Mouse (Mus musculus): Measurements from ENCODE around the gene Tuba1c. TPM values are rescaled to one million over a fixed set of nuclear protein-coding genes. Genes with fewer than 3 reads are reported as not detected.

Gene Tuba1c
- polyA plus RNA-seq, 1 experiment from 2014 or later: 150 TPM

- no peaks in the 10 kb centered on the region for H3K36me3 ChIP-seq
- H3K9ac ChIP-seq: peak overlapping the region; percentile 56
- peak overlapping the region; percentile 20; the same call in 1 of the 2 replicates for H3K4me3 ChIP-seq
- H3K4me2 ChIP-seq: peak overlapping the region; percentile 51
- 49% methylated on average over 8 of the region's 8 CpGs for WGBS
- H3K9me3 ChIP-seq: peaks cover 4% of the 10 kb centered on the region; the same call in 1 of the 2 replicates
- H3K27ac ChIP-seq (replicated peaks): 0 out of 2 replicates have a peak overlapping the region, but pooled peaks have one; percentile 15
- H3K4me1 ChIP-seq: peaks cover 15% of the 10 kb centered on the region
- ATAC-seq (ENCODE audit: extremely low read depth, insufficient number of reproducible peaks, low FRiP score, low TSS enrichment): no peak
- 0 out of 2 replicates have a peak, but pooled peaks cover 4% of the 10 kb centered on the region for H3K27me3 ChIP-seq (replicated peaks)
These were observed 10.3 kb upstream of the Tuba1c start for GRCm38 (mm10) chr15:99019436-99019835.

GRCm38 (mm10) chr15:99020171-99020570 lies 9.5 kb upstream of the Tuba1c start:
- 88% methylated on average over 4 of the region's 4 CpGs for WGBS
- Histone ChIP-seq H3K36me3 (no peaks in the 10 kb centered on the region), H3K4me1 (peaks cover 14% of the 10 kb centered on the region), H3K4me2 (no peak overlapping the region), H3K27ac (replicated peaks) (no peak overlapping the region), H3K9me3 (peaks cover 4% of the 10 kb centered on the region; the same call in 1 of the 2 replicates), H3K27me3 (replicated peaks) (0 out of 2 replicates have a peak, but pooled peaks cover 4% of the 10 kb centered on the region), H3K4me3 (no peak overlapping the region), H3K9ac (no peak overlapping the region)
- no peak for ATAC-seq (ENCODE audit: extremely low read depth, insufficient number of reproducible peaks, low FRiP score, low TSS enrichment)

GRCm38 (mm10) chr15:99021255-99021654 lies 8.4 kb upstream of the Tuba1c start:
- WGBS: 94% methylated on average over 7 of the region's 7 CpGs
- H3K9ac ChIP-seq: no peak overlapping the region

GRCm38 (mm10) chr15:99024668-99025314 lies 4.9 kb upstream of the Tuba1c start:
- peaks cover 4% of the 10 kb centered on the region; the same call in 1 of the 2 replicates for H3K9me3 ChIP-seq
- no peak overlapping the region for H3K9ac ChIP-seq
- WGBS: 22% methylated on average over 7 of the region's 8 CpGs
- H3K27me3 ChIP-seq (replicated peaks): no peaks in the 10 kb centered on the region
- H3K4me3 ChIP-seq: no peak overlapping the region
- peaks cover 13% of the 10 kb centered on the region for H3K4me1 ChIP-seq
- no peak for ATAC-seq (ENCODE audit: extremely low read depth, insufficient number of reproducible peaks, low FRiP score, low TSS enrichment)
- H3K27ac ChIP-seq (replicated peaks): no peak overlapping the region
- no peaks in the 10 kb centered on the region for H3K36me3 ChIP-seq
- H3K4me2 ChIP-seq: no peak overlapping the region

More at GRCm38 (mm10) chr15:99021255-99021654, 8.4 kb upstream of the Tuba1c start:
- peaks cover 13% of the 10 kb centered on the region for H3K4me1 ChIP-seq
- H3K27me3 ChIP-seq (replicated peaks): 0 out of 2 replicates have a peak, but pooled peaks cover 4% of the 10 kb centered on the region
- H3K4me2 ChIP-seq: no peak overlapping the region
- no peak overlapping the region for H3K4me3 ChIP-seq
- H3K27ac ChIP-seq (replicated peaks): no peak overlapping the region
- H3K36me3 ChIP-seq: no peaks in the 10 kb centered on the region
- H3K9me3 ChIP-seq: peaks cover 4% of the 10 kb centered on the region; the same call in 1 of the 2 replicates
- no peak for ATAC-seq (ENCODE audit: extremely low read depth, insufficient number of reproducible peaks, low FRiP score, low TSS enrichment)

- Histone ChIP-seq H3K4me2 (no peak overlapping the region), H3K9me3 (peaks cover 4% of the 10 kb centered on the region; the same call in 1 of the 2 replicates), H3K9ac (no peak overlapping the region), H3K4me1 (peaks cover 13% of the 10 kb centered on the region), H3K36me3 (no peaks in the 10 kb centered on the region), H3K27me3 (replicated peaks) (no peaks in the 10 kb centered on the region), H3K27ac (replicated peaks) (no peak overlapping the region), H3K4me3 (no peak overlapping the region)
- ATAC-seq (ENCODE audit: extremely low read depth, insufficient number of reproducible peaks, low FRiP score, low TSS enrichment): no peak
- 61% methylated on average over 13 of the region's 13 CpGs for WGBS
These were observed 4.3 kb upstream of the Tuba1c start for GRCm38 (mm10) chr15:99025414-99025813.

GRCm38 (mm10) chr15:99026259-99026658 lies 3.4 kb upstream of the Tuba1c start:
- Histone ChIP-seq H3K36me3 (no peaks in the 10 kb centered on the region), H3K27ac (replicated peaks) (no peak overlapping the region), H3K9me3 (peaks cover 3% of the 10 kb centered on the region; the same call in 1 of the 2 replicates), H3K27me3 (replicated peaks) (no peaks in the 10 kb centered on the region), H3K4me3 (no peak overlapping the region), H3K4me1 (peaks cover 21% of the 10 kb centered on the region), H3K4me2 (no peak overlapping the region), H3K9ac (no peak overlapping the region)
- no peak for ATAC-seq (ENCODE audit: extremely low read depth, insufficient number of reproducible peaks, low FRiP score, low TSS enrichment)
- WGBS: 58% methylated on average over 4 of the region's 4 CpGs

GRCm38 (mm10) chr15:99027116-99027515 lies 2.6 kb upstream of the Tuba1c start:
- no peak for ATAC-seq (ENCODE audit: extremely low read depth, insufficient number of reproducible peaks, low FRiP score, low TSS enrichment)

GRCm38 (mm10) chr15:99028874-99029458 lies 725 bp upstream of the Tuba1c start:
- 7% methylated on average over 10 of the region's 10 CpGs for WGBS
- Histone ChIP-seq H3K4me2 (peak overlapping the region; percentile 79), H3K27me3 (replicated peaks) (no peaks in the 10 kb centered on the region), H3K27ac (replicated peaks) (peak overlapping the region; percentile 91), H3K4me3 (peak overlapping the region; percentile 70), H3K9me3 (no peaks in the 10 kb centered on the region), H3K9ac (peak overlapping the region; percentile 85), H3K36me3 (no peaks in the 10 kb centered on the region; the same call in 1 of the 2 replicates), H3K4me1 (peaks cover 48% of the 10 kb centered on the region)
- no peak for ATAC-seq (ENCODE audit: extremely low read depth, insufficient number of reproducible peaks, low FRiP score, low TSS enrichment)

More at GRCm38 (mm10) chr15:99027116-99027515, 2.6 kb upstream of the Tuba1c start:
- Histone ChIP-seq H3K4me3 (no peak overlapping the region), H3K9me3 (no peaks in the 10 kb centered on the region), H3K27me3 (replicated peaks) (no peaks in the 10 kb centered on the region), H3K36me3 (no peaks in the 10 kb centered on the region), H3K27ac (replicated peaks) (no peak overlapping the region), H3K4me1 (peaks cover 30% of the 10 kb centered on the region), H3K9ac (no peak overlapping the region), H3K4me2 (no peak overlapping the region)
- 56% methylated on average over 5 of the region's 5 CpGs for WGBS

GRCm38 (mm10) chr15:99030585-99031387 lies 1.1 kb downstream of the Tuba1c start:
- peaks cover 14% of the 10 kb centered on the region for H3K36me3 ChIP-seq
- peak; percentile 65 for ATAC-seq (ENCODE audit: extremely low read depth, insufficient number of reproducible peaks, low FRiP score, low TSS enrichment)
- peak overlapping the region; percentile 91 for H3K27ac ChIP-seq (replicated peaks)
- no peaks in the 10 kb centered on the region for H3K27me3 ChIP-seq (replicated peaks)
- H3K4me1 ChIP-seq: peaks cover 48% of the 10 kb centered on the region
- peak overlapping the region; percentile 79 for H3K4me2 ChIP-seq
- no peaks in the 10 kb centered on the region for H3K9me3 ChIP-seq
- peak overlapping the region; percentile 85 for H3K9ac ChIP-seq
- peak overlapping the region; percentile 70 for H3K4me3 ChIP-seq
- 6% methylated on average over 26 of the region's 26 CpGs for WGBS

- Histone ChIP-seq H3K4me1 (peaks cover 53% of the 10 kb centered on the region), H3K36me3 (peaks cover 20% of the 10 kb centered on the region), H3K27me3 (replicated peaks) (no peaks in the 10 kb centered on the region), H3K27ac (replicated peaks) (peak overlapping the region; percentile 91), H3K4me2 (peak overlapping the region; percentile 79), H3K9ac (peak overlapping the region; percentile 85), H3K4me3 (peak overlapping the region; percentile 70), H3K9me3 (no peaks in the 10 kb centered on the region)
- no peak for ATAC-seq (ENCODE audit: extremely low read depth, insufficient number of reproducible peaks, low FRiP score, low TSS enrichment)
- WGBS: 61% methylated on average over 4 of the region's 4 CpGs
These were observed 1.6 kb downstream of the Tuba1c start for GRCm38 (mm10) chr15:99031388-99031675.

All from heart, embryonic 13.5 days (tissue).